Mouse (Mus musculus) adrenal gland (tissue): ENCODE data around the gene Dbx1.

Experiments
- intact Hi-C: fragments of 180-260 bp; cut with DNase I; formaldehyde crosslinking; loops from one replicate; pipeline ENCODE4 v1.15.1; 2025

The Dbx1 gene

DNA sequence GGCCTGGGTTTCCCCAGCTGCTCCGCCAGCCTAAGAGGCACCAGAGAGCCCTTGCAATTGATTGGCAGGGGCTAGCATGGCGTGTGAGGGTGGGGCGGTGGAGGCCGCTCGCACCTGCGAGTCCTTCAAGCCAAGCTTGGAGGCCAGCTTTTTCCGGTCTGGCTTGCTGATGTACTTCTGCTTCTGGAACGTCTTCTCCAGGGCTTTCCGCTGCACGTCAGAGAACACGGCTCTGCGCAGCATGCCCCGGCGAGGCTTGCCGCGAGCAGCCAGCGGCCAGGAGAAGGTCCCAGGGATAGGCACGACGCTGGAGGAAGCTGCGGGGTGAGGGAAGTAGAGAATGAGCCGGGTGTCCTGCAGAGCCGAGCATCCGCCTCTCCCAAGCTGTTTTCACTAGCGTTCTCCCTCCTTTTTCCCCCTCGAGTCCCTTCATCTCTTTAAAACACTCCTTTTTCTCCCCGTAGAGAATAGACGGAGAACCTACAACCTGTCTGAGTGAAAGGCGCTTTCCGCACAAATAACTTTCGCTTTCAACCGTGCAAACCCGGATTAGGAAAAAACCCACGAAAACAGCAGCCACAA, 3.2 kb downstream of the Dbx1 start:
- intact Hi-C loops = no loop called here

DNA sequence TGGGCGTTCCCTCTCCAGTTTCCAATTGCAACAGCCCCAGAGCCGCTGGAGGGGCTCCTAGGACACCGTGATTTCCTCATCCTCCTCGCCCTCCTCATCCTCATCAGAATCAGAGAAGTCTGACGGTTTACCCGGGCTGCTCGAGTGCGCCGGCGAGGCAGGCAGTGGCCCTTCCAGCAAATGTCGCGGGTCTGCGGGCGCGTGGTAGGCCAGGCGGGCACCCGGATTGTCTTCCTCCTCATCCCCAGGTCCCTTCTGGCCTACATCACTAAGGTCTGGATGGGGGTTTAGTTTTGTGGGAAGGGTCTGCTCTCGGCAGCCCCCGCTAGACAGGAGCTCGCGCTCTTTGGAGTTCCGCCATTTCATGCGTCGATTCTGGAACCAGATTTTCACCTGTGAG, 4.3 kb downstream of the Dbx1 start:
- intact Hi-C loops = no loop called here

DNA sequence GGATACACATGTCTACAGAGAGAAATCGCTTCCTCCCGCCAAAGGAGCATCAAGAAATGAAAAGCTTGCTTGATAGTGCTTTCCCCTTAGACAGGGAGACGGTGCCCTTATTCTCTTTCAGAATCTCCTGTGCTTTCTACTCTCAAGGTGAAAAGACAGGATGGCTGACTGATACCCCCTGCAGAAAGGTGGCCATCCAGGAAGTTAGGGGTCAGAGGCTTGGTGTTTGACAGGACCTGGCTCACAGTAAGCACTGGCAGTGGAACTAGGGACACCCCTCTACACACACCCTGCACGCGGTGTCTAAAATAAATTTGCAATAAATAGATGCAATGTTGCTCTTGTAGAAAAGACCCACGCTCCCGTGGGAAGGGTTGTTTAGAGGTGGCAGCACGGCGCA, 4.8 kb downstream of the Dbx1 start:
- intact Hi-C loops = no loop called here

DNA sequence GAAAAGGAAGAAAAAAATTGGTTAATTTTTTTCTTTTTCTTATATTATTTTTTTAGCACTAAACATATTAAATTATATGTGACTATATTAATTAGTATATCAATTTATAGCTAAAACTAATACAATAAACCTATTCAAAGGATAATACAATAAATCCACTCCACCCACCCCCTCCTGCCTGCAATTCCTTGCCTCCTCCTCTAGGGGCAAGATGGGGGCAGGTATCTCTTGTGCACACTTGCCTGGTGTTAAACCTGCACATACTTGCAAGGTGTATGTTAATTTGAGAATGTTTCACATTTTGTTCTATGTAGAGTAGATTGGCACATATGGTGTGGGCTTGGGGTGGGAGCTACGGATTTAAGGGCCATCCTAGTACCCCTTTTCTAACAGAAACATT, 16.5 kb downstream of the Dbx1 start:
- intact Hi-C loops = no loop called here

DNA sequence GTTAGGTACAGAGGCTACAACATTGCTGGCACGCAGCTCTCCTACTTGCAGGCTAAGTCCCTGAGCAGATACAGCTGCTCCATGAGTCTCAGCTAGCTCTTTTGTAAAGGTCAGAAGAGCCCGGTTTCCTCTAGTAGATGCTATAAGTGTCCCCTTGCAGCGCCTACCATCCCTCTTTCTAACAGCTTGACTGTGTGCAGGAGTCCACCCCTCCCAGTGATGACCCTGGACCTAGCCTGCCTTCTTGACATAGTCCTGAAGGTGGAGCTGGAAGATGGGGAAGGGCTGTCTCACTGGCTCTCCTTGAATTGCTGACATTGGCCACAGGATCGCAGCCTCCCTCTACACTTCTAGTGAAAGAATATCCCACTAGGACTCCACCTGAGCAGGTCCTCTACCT, 19.6 kb downstream of the Dbx1 start:
- intact Hi-C loops = loop anchor here (1.0 to 5.0 kb wide), 2 partner anchors 134 to 305 kb away; no protein-coding TSS in a partner anchor

DNA sequence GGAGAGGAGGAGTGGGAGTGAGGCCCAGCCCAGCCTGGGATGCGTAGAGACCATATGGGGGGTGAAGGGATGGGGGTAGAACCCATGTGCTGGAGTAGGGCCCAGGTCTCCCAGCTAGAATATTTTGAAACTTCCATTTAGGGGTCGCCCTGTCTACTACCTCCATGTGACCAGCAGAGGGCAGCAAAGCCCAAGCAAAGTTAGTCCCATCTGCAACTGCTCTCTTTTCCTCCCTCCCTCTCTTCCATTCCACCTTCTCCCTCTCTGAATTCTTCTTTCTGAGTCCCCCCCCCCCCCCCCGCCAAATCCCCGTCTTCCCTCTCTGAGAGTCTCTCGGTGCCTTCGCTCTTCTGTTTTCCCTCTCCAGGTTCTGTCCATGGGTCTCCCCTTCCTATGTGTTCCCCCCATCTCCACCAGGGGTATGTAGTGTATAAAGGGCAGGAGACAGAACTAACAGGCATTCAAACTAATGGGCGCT, 20.4 kb downstream of the Dbx1 start:
- intact Hi-C loops = loop anchor here (1.0 to 5.0 kb wide), 2 partner anchors 138 to 306 kb away; no protein-coding TSS in a partner anchor

DNA sequence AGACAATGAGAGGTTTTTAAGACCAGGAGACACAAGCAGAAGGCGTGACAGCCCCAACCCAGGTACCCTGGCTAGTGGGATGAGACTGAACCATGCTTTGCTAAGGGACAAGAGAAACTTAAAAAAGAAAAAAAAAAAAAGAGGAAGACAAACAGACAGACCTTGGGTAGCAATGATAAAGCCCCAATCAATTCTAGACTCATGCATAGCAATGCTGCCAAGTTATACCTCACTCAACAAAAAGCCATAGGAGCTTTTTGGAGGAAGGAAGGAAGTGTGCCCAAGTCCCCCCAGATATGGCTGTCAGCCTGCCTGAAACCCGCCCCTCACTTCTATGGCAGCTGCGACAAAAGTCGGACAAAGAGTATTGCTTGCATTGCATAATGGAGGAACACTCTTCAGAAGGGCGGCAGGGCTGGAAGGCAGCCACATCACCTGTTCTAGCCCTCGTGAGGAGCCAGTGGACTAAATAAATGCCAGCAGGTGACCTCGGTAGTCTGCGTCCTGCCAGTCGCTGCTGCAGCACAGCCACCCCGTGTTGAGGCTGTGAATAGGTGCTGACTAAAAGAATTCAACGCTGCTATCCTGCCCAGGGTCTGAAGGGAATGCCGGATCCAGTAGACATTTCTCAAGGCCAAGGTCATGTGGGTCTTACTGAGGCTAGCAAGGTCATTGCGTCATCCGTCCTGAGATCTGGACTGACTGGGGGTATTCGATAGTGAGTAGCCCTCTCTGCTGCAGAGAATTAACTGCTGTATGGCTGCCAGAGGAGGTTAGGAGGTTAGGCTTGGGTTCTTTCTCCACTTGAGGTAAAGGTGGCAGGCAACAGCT, 31.5 kb downstream of the Dbx1 start:
- intact Hi-C loops = no loop called here

DNA sequence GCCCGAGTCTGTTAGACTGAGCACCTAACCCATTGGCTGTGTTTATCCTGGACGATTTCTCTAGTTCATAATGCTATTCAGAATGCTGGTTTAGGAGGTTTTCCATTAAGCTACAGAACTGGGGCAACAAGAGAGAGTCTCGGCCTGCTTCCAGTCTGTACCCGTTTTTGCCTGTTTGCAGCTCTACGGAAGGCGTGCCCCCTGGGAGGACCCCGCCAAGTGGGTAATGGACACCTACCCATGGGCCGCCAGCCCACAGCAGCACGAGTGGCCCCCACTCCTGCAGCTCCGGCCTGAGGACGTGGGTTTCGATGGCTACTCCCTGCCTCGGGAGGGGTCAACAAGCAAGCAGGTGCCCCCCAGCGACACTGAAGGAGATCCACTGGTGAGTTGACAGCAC, 32.4 kb downstream of the Dbx1 start:
- intact Hi-C loops = no loop called here

DNA sequence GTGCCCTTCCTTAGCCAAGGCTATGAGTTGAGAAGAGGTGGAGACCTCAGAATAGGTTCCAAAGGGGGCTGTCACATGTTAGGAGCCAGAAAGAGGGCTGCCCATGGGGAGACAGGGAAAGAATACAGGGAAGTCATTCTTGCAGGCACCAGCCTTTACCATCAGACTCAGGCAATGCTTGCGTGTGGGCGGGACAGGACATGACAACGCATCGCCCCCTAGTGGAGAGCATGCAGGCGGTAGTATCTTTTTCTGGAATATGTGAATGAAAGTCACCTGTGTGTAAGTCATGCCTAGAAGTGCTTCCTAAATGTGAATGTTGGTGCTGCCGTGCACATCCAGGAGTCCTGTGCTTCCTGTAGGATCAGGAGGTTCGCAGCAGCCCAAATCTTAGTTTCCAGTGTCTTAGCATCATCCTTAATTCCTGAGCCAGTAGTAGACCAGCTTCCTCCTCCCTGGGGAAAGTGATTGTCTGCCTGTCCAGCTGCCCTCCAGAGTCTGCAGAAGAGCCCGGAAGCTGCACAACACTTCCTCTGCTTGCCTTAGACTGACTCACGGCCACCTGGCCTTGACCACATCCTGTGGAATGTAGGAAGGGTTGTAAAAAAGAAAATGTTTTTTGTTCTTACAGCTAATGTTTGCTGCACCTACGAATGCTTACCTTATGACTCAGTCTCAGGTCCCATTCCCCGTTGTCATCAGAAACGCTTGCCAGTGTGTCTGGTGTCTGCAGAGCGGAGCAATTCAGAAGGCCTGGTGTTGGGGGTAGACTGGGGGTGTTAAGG, 35.3 kb downstream of the Dbx1 start:
- intact Hi-C loops = loop anchor here (2.0 kb wide), 1 partner anchor 131 kb away; no protein-coding TSS in a partner anchor

DNA sequence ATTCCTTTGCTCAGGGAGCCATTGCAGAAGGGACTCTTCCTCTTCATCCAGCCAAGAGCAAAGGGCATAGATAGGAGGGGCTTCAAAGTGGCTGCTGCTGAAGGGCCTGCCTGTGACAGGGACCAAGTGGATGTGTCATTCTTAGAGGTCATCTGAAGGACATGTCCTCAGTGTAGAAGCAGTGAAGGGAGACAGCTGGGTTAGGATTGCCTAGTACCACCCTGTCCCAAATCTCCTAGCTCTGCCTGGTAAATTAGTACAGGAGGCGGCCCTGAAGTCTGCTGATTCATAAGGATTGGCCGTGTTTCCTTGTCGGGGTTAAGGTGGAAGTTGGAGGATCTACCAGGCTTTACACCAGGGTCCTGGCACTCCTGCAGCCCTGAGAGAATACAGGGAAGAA, 36.7 kb downstream of the Dbx1 start:
- intact Hi-C loops = loop anchor here (2.0 kb wide), 1 partner anchor 129 kb away; no protein-coding TSS in a partner anchor

DNA sequence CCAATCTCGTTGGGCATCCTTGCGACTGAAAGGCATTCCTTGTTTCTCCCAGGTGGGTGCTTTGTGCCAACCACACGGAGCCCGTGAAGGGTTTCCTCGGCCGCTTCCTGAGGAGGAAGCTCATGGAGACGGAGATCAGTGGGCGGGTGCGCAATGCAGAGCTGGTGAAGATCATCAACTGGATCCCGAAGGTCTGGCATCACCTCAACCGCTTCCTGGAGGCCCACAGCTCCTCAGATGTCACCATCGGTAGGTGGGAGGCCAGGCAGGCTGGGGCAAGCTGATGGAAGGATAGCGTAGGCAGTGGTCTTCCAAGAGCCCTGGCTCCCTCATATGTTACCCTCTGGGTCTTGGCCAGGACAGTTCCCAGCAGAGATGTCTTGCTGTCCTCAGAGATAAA, 38.4 kb downstream of the Dbx1 start:
- intact Hi-C loops = no loop called here

DNA sequence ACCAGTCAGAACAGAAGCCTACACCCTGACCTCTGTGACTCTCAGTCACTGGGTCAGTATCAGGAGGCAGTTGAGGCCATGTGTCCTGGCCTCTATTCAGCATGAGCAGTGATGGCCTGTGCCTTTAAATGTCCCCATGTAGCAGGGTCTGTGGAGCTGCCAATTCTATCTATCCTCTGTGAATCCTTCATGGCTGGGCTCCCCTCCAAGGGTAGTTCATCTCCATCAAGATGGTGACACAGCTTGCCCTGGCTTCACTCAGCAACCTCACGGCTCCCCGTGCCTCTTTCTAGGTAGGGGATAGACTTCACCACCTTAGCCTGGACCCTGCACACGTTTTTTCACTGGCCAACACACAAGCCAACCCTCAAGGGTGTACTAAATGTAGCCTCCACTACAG, 38.9 kb downstream of the Dbx1 start:
- intact Hi-C loops = no loop called here

DNA sequence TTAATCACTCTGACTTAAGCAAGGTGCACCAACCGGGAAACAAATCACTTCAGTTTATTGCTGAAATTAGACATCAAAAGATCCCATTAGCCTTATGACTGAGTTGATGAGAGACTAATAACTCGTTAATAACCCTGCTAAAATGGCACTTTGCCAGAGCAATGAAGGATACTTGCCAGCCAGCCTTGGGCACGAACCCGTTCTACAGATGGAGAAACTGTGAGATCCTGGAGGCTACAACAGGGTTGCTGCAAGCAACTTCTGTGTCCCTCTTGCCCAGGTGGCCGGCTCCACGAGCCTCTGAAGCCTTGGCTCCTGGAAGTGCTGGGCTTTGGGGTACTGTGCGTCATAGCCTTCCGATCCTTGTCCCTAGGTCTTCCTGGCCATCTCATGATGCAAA, 47.0 kb downstream of the Dbx1 start:
- intact Hi-C loops = no loop called here

DNA sequence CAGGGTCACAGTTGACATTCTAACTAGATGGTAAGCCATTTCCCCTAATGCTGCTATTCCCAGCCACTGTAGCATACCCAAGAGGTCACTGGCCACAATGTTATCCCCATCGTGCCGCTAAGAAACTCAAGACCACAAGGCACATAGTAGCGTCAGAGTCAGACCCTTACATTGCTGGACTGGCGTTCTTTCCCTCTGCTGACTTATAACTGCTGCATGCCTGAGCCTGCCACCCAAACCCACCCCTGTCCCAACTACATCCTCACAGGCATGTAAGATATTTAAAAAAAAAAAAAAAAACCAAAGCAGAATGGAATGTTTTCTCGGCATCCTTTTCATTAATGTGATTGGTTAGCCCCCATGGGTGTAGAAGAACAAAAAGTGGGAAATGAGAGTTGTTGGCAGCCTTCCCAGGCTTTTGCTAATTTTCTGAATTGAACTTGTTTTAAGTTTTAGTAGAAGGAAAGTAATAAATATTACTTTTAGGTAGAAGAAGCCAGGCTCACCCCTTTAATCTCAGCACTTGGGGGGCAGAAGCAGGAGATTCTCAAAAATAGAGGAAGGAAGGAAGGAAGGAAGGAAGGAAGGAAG, 50.0 kb downstream of the Dbx1 start:
- intact Hi-C loops = no loop called here

DNA sequence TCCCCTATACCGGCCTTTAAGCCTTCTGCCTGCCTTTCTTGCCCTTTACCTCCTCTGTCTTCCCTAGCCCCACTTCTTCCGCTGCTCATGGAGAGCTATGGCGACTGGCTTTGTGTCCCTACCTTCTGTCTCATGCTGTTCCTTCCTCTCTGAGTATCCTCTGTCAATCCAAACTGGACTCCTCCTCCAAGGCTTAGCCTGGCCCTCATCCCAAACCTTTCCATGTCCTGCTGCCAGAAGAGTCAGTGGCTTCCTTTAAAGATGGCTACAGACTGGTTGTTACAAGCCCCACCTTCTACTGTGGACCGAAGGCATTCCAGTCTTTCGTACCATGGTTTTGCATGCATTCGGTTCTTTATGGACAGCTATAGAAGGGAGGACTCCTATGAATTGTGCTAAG, 53.5 kb downstream of the Dbx1 start:
- intact Hi-C loops = no loop called here

DNA sequence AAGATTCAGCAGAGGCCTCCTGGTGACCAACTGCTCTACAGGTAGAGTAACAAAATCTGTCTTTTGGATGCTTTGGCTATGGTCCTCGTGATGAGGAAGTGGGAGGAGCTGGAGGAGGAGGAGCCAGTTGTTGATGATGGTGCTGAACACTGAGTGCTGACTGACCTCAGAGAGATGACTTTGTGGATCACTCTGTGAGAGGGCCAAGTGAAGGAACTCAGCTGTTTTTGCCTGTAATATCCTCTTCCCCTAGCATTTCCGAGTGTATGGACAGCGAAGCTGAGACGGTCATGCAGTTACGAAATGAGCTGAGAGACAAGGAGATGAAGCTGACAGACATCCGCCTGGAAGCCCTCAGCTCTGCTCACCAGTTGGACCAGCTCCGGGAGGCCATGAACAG, 54.1 kb downstream of the Dbx1 start:
- intact Hi-C loops = no loop called here

DNA sequence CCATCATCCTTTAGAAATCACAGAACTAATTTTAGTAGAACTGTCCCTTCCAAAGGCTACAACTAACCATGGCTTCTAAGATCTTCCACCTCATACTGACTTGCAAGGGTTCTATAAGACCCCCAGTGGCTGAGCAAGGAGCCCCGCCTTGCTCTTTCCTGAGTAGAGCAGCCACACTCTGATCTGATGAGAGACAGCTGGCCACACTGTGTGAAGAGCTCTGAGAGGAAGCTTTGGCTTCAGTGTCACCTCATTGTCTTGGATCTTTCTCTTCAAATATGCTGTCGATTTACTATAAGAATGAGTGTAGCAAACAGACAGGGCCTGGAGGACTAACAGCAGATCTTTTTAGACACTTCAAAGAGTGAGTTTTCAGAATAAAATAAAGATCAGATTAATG, 54.7 kb downstream of the Dbx1 start:
- intact Hi-C loops = no loop called here
